Mouse (Mus musculus): ENCODE measurements around the gene Nhlrc4. TPM values are rescaled to one million over a fixed set of nuclear protein-coding genes. Genes with fewer than 3 reads are reported as not detected.
A peak's percentile ranks its signal among the peaks of the same experiment; 100 is the strongest.

Gene Nhlrc4
- polyA plus RNA-seq, 1 experiment from 2014 or later: 0.12 TPM

DNA sequence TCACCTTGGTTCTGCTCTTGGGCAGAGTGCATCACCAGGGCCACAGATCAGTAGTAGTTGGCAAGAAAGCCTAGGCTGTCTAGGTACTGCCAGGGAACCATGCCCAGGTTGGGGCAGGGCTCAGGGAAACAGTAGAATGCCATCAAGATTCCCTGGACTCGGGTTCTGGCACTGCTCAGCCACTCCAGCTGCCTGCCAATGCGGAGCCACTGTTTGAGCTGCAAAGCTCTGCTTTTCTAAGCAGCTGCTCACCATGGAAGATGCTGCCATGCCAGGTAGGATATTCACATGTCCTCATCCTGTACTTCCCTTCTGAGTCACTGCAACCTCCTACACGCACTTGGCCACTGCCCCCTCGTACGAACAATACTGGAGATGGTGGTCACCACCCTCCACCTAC, 36.1 kb upstream of the Nhlrc4 start:
- WGBS: 76% methylated on average over 5 of the region's 5 CpGs
- Histone ChIP-seq H3K9ac (ENCODE audit: low read length) (0 out of 2 replicates have a peak overlapping the region, but pooled peaks have one; percentile 19), H3K4me1 (ENCODE audit: control insufficient read depth, insufficient read depth, low read length) (peaks cover 29% of the 10 kb centered on the region), H3K27ac (ENCODE audit: low read length) (peak overlapping the region; percentile 66; the same call in 1 of the 2 replicates), H3K9me3 (replicated peaks; ENCODE audit: control insufficient read depth, low read length) (no peaks in the 10 kb centered on the region), H3K4me2 (ENCODE audit: low read depth, low read length) (no peak overlapping the region), H3K36me3 (ENCODE audit: control insufficient read depth, insufficient read depth, low read length) (no peaks in the 10 kb centered on the region), H3K27me3 (ENCODE audit: control insufficient read depth, insufficient read depth, low read length) (no peaks in the 10 kb centered on the region), H3K4me3 (replicated peaks; ENCODE audit: low read length) (no peak overlapping the region)
- no peak for ATAC-seq (ENCODE audit: insufficient read depth, low FRiP score)

DNA sequence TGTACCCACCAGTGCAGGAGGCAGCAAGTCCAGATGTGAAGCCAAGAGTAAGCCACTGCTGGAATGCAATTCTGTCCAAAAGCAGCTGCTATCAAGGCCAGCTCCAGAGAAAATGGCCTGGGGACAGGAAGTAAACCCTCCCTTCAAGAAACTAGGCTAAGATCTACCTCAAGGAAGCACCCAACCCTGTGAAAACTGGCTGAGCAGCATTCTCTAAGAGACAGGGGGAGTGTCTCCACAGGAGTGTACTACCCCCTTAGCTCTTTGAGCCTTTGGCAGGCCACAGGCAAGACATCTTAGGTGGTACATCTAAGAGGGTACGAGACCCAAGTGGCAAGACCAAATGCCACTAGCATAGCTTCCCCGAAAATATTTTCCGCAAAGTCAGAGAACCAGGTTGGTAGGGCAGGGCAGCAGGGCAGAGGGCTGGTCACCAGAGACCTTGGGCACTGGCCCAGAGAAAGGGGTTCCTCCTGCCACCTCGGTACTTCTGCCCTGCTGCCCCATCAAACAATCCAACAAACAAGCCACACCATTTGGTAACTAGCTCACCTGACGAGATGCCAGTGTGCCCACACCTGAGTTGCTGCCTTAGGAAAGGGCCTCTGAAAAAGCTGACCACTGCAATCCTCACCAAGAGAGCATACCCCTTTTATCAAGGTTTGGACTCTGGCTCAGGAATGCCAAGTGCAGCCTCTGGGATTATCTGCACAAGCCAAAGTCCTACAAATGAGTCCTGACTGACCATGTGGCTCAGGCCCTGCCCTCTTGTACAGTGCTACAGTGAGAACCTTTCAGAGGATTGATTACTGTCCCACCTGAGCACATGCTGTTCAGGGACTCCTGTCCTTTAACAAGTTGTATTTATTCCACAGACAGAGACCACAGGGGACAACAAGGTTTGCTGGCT, 35.3 kb upstream of the Nhlrc4 start:
- peak overlapping the region; percentile 19; the same call in 1 of the 2 replicates for H3K9ac ChIP-seq (ENCODE audit: low read length)
- peak; percentile 56; the same call in 1 of the 2 replicates for ATAC-seq (ENCODE audit: insufficient read depth, low FRiP score)
- no peak overlapping the region for H3K4me3 ChIP-seq (replicated peaks; ENCODE audit: low read length)

GRCm38 (mm10) chr17:25970954-25971707, 26.4 kb upstream of the Nhlrc4 start:
- 83% methylated on average over 4 of the region's 4 CpGs for WGBS
- no peak for ATAC-seq (ENCODE audit: insufficient read depth, low FRiP score)
- Histone ChIP-seq H3K27ac (ENCODE audit: low read length) (no peak overlapping the region), H3K27me3 (ENCODE audit: control insufficient read depth, insufficient read depth, low read length) (no peaks in the 10 kb centered on the region), H3K4me1 (ENCODE audit: control insufficient read depth, insufficient read depth, low read length) (peaks cover 4% of the 10 kb centered on the region; the same call in 1 of the 2 replicates), H3K9me3 (replicated peaks; ENCODE audit: control insufficient read depth, low read length) (no peaks in the 10 kb centered on the region), H3K9ac (ENCODE audit: low read length) (no peak overlapping the region), H3K4me2 (ENCODE audit: low read depth, low read length) (no peak overlapping the region), H3K36me3 (ENCODE audit: control insufficient read depth, insufficient read depth, low read length) (no peaks in the 10 kb centered on the region), H3K4me3 (replicated peaks; ENCODE audit: low read length) (no peak overlapping the region)

More for the DNA sequence above, 35.3 kb upstream of the Nhlrc4 start:
- no peaks in the 10 kb centered on the region for H3K27me3 ChIP-seq (ENCODE audit: control insufficient read depth, insufficient read depth, low read length)
- H3K4me1 ChIP-seq (ENCODE audit: control insufficient read depth, insufficient read depth, low read length): peaks cover 29% of the 10 kb centered on the region
- no peaks in the 10 kb centered on the region for H3K9me3 ChIP-seq (replicated peaks; ENCODE audit: control insufficient read depth, low read length)
- H3K36me3 ChIP-seq (ENCODE audit: control insufficient read depth, insufficient read depth, low read length): no peaks in the 10 kb centered on the region
- no peak overlapping the region for H3K4me2 ChIP-seq (ENCODE audit: low read depth, low read length)
- 82% methylated on average over 5 of the region's 5 CpGs for WGBS
- peak overlapping the region; percentile 66 for H3K27ac ChIP-seq (ENCODE audit: low read length)

- Histone ChIP-seq H3K9me3 (replicated peaks; ENCODE audit: control insufficient read depth, low read length) (no peaks in the 10 kb centered on the region), H3K36me3 (ENCODE audit: control insufficient read depth, insufficient read depth, low read length) (no peaks in the 10 kb centered on the region), H3K9ac (ENCODE audit: low read length) (no peak overlapping the region), H3K4me3 (replicated peaks; ENCODE audit: low read length) (no peak overlapping the region), H3K27me3 (ENCODE audit: control insufficient read depth, insufficient read depth, low read length) (no peaks in the 10 kb centered on the region), H3K27ac (ENCODE audit: low read length) (no peak overlapping the region), H3K4me2 (ENCODE audit: low read depth, low read length) (no peak overlapping the region), H3K4me1 (ENCODE audit: control insufficient read depth, insufficient read depth, low read length) (peaks cover 4% of the 10 kb centered on the region; the same call in 1 of the 2 replicates)
- WGBS: 89% methylated on average over 9 of the region's 9 CpGs
- no peak for ATAC-seq (ENCODE audit: insufficient read depth, low FRiP score)
Observed at GRCm38 (mm10) chr17:25970448-25970847, 25.7 kb upstream of the Nhlrc4 start.

DNA sequence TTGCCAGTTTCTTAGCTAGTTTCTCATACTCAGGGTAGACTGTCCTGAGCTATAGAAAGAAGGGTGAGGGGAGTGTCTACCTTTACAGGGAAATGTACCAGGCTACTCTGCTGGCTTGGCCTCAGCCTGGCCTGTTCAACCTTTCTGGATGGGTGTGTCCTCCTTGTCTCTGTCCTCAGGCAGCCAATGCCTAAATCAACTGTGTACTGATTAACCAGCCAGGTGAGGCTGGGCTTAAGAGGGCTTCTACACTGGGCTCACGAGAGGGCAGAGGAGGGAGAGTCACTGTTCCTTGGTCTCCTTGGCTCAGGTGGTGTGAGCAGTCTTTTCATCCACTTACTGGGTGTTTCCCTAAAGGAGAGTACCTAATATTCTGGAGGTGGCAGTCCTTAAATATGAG, 23.4 kb upstream of the Nhlrc4 start:
- Histone ChIP-seq H3K9ac (ENCODE audit: low read length) (peak overlapping the region; percentile 8; the same call in 1 of the 2 replicates), H3K27me3 (ENCODE audit: control insufficient read depth, insufficient read depth, low read length) (no peaks in the 10 kb centered on the region), H3K4me3 (replicated peaks; ENCODE audit: low read length) (no peak overlapping the region), H3K9me3 (replicated peaks; ENCODE audit: control insufficient read depth, low read length) (no peaks in the 10 kb centered on the region), H3K27ac (ENCODE audit: low read length) (peak overlapping the region; percentile 36; the same call in 1 of the 2 replicates), H3K4me2 (ENCODE audit: low read depth, low read length) (no peak overlapping the region), H3K4me1 (ENCODE audit: control insufficient read depth, insufficient read depth, low read length) (peaks cover 4% of the 10 kb centered on the region; the same call in 1 of the 2 replicates), H3K36me3 (ENCODE audit: control insufficient read depth, insufficient read depth, low read length) (no peaks in the 10 kb centered on the region; the same call in 1 of the 2 replicates)
- 62% methylated on average over 1 of the region's 1 CpGs for WGBS
- ATAC-seq (ENCODE audit: insufficient read depth, low FRiP score): peak; percentile 88

GRCm38 (mm10) chr17:25967652-25968051, 22.9 kb upstream of the Nhlrc4 start:
- Histone ChIP-seq H3K4me2 (ENCODE audit: low read depth, low read length) (no peak overlapping the region), H3K36me3 (ENCODE audit: control insufficient read depth, insufficient read depth, low read length) (no peaks in the 10 kb centered on the region; the same call in 1 of the 2 replicates), H3K4me3 (replicated peaks; ENCODE audit: low read length) (no peak overlapping the region), H3K27ac (ENCODE audit: low read length) (peak overlapping the region; percentile 36; the same call in 1 of the 2 replicates), H3K9me3 (replicated peaks; ENCODE audit: control insufficient read depth, low read length) (no peaks in the 10 kb centered on the region), H3K4me1 (ENCODE audit: control insufficient read depth, insufficient read depth, low read length) (peaks cover 4% of the 10 kb centered on the region; the same call in 1 of the 2 replicates), H3K9ac (ENCODE audit: low read length) (peak overlapping the region; percentile 8; the same call in 1 of the 2 replicates), H3K27me3 (ENCODE audit: control insufficient read depth, insufficient read depth, low read length) (no peaks in the 10 kb centered on the region)
- no peak for ATAC-seq (ENCODE audit: insufficient read depth, low FRiP score)
- WGBS: 47% methylated on average over 3 of the region's 3 CpGs

- peak; percentile 38; the same call in 1 of the 2 replicates for ATAC-seq (ENCODE audit: insufficient read depth, low FRiP score)
- Histone ChIP-seq H3K36me3 (ENCODE audit: control insufficient read depth, insufficient read depth, low read length) (peaks cover 3% of the 10 kb centered on the region; the same call in 1 of the 2 replicates), H3K27me3 (ENCODE audit: control insufficient read depth, insufficient read depth, low read length) (no peaks in the 10 kb centered on the region), H3K4me3 (replicated peaks; ENCODE audit: low read length) (no peak overlapping the region), H3K4me1 (ENCODE audit: control insufficient read depth, insufficient read depth, low read length) (peaks cover 4% of the 10 kb centered on the region; the same call in 1 of the 2 replicates), H3K4me2 (ENCODE audit: low read depth, low read length) (no peak overlapping the region), H3K27ac (ENCODE audit: low read length) (no peak overlapping the region), H3K9ac (ENCODE audit: low read length) (no peak overlapping the region), H3K9me3 (replicated peaks; ENCODE audit: control insufficient read depth, low read length) (no peaks in the 10 kb centered on the region)
- WGBS: 77% methylated on average over 7 of the region's 7 CpGs
Observed at GRCm38 (mm10) chr17:25964271-25964670, 19.5 kb upstream of the Nhlrc4 start.

DNA sequence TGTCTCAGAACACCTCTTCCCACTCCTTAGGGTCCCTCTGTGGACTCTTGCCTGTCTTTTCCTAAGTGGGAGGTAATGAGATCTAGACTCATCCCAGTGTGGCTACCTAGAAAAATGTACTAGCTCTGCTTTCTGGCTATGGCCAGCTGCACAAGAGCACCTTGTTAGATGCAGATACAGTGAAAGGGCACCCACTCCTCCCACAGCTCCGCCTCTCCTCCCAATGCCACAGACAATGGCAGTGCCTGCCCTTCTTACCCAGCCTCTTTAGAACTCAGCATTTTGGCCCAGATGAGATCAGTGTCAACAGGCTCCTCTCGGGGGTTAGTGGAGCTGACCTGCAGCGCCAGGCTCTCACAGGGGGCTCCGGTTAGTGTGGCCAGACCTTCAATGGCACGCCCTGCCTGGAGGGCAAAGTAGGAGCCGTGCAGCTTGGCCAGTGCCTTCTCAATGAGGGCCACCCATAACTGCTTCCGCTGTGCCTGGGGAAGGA, 17.7 kb upstream of the Nhlrc4 start:
- Histone ChIP-seq H3K36me3 (ENCODE audit: control insufficient read depth, insufficient read depth, low read length) (peaks cover 4% of the 10 kb centered on the region; the same call in 1 of the 2 replicates), H3K9me3 (replicated peaks; ENCODE audit: control insufficient read depth, low read length) (no peaks in the 10 kb centered on the region), H3K4me2 (ENCODE audit: low read depth, low read length) (no peak overlapping the region), H3K27me3 (ENCODE audit: control insufficient read depth, insufficient read depth, low read length) (no peaks in the 10 kb centered on the region), H3K9ac (ENCODE audit: low read length) (no peak overlapping the region), H3K4me1 (ENCODE audit: control insufficient read depth, insufficient read depth, low read length) (no peaks in the 10 kb centered on the region), H3K4me3 (replicated peaks; ENCODE audit: low read length) (no peak overlapping the region), H3K27ac (ENCODE audit: low read length) (no peak overlapping the region)
- 90% methylated on average over 7 of the region's 7 CpGs for WGBS
- ATAC-seq (ENCODE audit: insufficient read depth, low FRiP score): no peak

Data from stomach, embryonic 16.5 days (tissue).